Mouse (Mus musculus) brain, embryonic 18.5 days (tissue): ENCODE results near the gene Tal1.

Experiments
- DNase-seq: peaks from one replicate; pipeline ENCODE4 v3.0.0-alpha.2; 2012; ENCODE audit warnings: low read depth, low spot score

Tal1 gene

GRCm38 (mm10) chr4:115111167-115111566 lies 54.9 kb downstream of the Tal1 start:
- DNase-seq = no peak

GRCm38 (mm10) chr4:115113266-115113665 lies 57.0 kb downstream of the Tal1 start:
- DNase-seq = no peak

- no peak for DNase-seq
Observed at GRCm38 (mm10) chr4:115119642-115120041, 63.4 kb downstream of the Tal1 start.

GRCm38 (mm10) chr4:115121162-115121561 lies 64.9 kb downstream of the Tal1 start:
- DNase-seq = no peak
